Mouse (Mus musculus) kidney, adult 9 months (tissue): ENCODE data around the gene Fgd3.

Source experiments
- DNase-seq: peaks from one replicate; pipeline ENCODE4 v3.0.0; 2022

Gene Fgd3

GRCm38 (mm10) chr13:49247232-49247739 is 72.8 kb downstream of the Fgd3 start:
- peak; percentile 58 for DNase-seq

- DNase-seq: peak; percentile 63
Measured at GRCm38 (mm10) chr13:49246626-49247025, 73.5 kb downstream of the Fgd3 start.

- peak; percentile 86 for DNase-seq
Measured at GRCm38 (mm10) chr13:49246011-49246410, 74.1 kb downstream of the Fgd3 start.

- peak; percentile 93 for DNase-seq
Measured at GRCm38 (mm10) chr13:49245251-49245650, 74.9 kb downstream of the Fgd3 start.

- DNase-seq: no peak
Measured at GRCm38 (mm10) chr13:49243492-49243891, 76.6 kb downstream of the Fgd3 start.

- no peak for DNase-seq
Measured at GRCm38 (mm10) chr13:49242321-49243065, 77.6 kb downstream of the Fgd3 start.

- DNase-seq: no peak
Measured at GRCm38 (mm10) chr13:49238737-49239136, 81.4 kb downstream of the Fgd3 start.

- no peak for DNase-seq
Measured at GRCm38 (mm10) chr13:49237617-49238016, 82.5 kb downstream of the Fgd3 start.

- DNase-seq: no peak
Measured at GRCm38 (mm10) chr13:49234711-49235110, 85.4 kb downstream of the Fgd3 start.

GRCm38 (mm10) chr13:49233792-49234572 is 86.1 kb downstream of the Fgd3 start:
- peak; percentile 86 for DNase-seq

- DNase-seq: no peak
Measured at GRCm38 (mm10) chr13:49225633-49226032, 94.5 kb downstream of the Fgd3 start.

- DNase-seq: no peak
Measured at GRCm38 (mm10) chr13:49225159-49225558, 95.0 kb downstream of the Fgd3 start.

GRCm38 (mm10) chr13:49224729-49225128 is 95.4 kb downstream of the Fgd3 start:
- no peak for DNase-seq

- DNase-seq: peak; percentile 78
Measured at GRCm38 (mm10) chr13:49224314-49224713, 95.8 kb downstream of the Fgd3 start.

GRCm38 (mm10) chr13:49220912-49221311 is 99.2 kb downstream of the Fgd3 start:
- DNase-seq: no peak

GRCm38 (mm10) chr13:49219367-49219766 is 100.7 kb downstream of the Fgd3 start:
- DNase-seq: no peak

GRCm38 (mm10) chr13:49218651-49219050 is 101.5 kb downstream of the Fgd3 start:
- no peak for DNase-seq

- no peak for DNase-seq
Measured at GRCm38 (mm10) chr13:49216808-49217561, 103.1 kb downstream of the Fgd3 start.

- DNase-seq: no peak
Measured at GRCm38 (mm10) chr13:49216220-49216552, 103.9 kb downstream of the Fgd3 start.

- DNase-seq: peak; percentile 97
Measured at GRCm38 (mm10) chr13:49215504-49216219, 104.4 kb downstream of the Fgd3 start, which contains the start of gene Card19. Gene Card19, minus strand, starts transcription at chr13:49216037.

GRCm38 (mm10) chr13:49215128-49215503 is 105.0 kb downstream of the Fgd3 start:
- no peak for DNase-seq

GRCm38 (mm10) chr13:49214454-49214853 is 105.7 kb downstream of the Fgd3 start:
- DNase-seq: no peak

GRCm38 (mm10) chr13:49213531-49213932 is 106.6 kb downstream of the Fgd3 start:
- peak; percentile 37 for DNase-seq
